Mouse (Mus musculus) megakaryocyte, adult 5-6 weeks (primary cell): ENCODE data around the gene Wsb1. TPM values are rescaled to one million over a fixed set of nuclear protein-coding genes. Genes with fewer than 3 reads are reported as not detected.

Source experiments
- ATAC-seq: 2 replicates; pipeline ENCODE4 v1.8.0; 2016; ENCODE audit warnings: mild to moderate bottlenecking, inconsistent platforms; ENCODE audit not compliant: poor library complexity, severe bottlenecking
- total RNA-seq, 2 experiments: library from RNA; stranded (forward) in 1 of 2; stranded (reverse) in 1 of 2; fragments of 153-499, 151-499 nt in 1 of 2; fragments of 221-1000, 200-1000 nt in 1 of 2; gene quantifications; 2 replicates each; pipeline versions ENCODE4 v1.2.3 to v1.2.4; 2015 to 2017

Gene Wsb1
- total RNA-seq, 2 experiments from 2014 or later, result 158 to 264 TPM

DNA sequence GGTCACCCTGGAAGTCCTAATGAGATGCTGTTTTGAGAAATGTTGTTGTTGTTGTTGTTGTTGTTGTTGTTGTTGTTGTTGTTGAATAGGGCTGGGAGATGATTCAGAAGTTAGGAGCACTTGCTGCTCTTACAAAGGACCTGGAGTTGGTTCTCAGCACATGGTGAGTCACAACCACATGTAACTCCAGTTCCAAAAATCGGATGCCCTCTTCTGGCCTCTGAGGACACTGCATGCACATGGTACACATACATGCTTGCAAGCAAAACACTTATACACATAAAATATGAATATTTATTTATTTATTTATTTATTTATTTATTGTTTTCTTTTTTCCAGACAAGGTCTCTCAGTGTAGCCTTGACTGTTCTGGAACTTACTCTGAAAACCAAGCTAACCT is 36.4 kb downstream of the Wsb1 start:
- ATAC-seq, result no peak

DNA sequence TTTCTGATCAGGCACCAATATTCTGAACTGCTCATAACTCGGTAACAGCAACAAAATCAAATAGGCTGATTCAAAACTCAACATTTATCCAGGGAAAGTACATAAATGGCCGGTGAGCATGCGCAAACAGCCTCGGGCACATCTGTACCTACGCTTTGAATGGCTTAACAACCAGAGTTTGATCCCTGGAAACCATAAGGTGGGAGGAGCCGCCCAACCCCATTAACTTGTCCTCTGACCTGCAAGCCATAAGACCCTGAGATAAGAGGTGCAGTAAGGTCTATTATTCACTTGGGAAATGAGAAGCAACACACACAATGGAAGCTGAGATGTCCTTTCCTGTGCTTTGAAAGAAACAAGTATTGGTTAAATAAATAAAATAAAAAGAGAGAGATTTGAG is 37.3 kb downstream of the Wsb1 start:
- no peak for ATAC-seq

DNA sequence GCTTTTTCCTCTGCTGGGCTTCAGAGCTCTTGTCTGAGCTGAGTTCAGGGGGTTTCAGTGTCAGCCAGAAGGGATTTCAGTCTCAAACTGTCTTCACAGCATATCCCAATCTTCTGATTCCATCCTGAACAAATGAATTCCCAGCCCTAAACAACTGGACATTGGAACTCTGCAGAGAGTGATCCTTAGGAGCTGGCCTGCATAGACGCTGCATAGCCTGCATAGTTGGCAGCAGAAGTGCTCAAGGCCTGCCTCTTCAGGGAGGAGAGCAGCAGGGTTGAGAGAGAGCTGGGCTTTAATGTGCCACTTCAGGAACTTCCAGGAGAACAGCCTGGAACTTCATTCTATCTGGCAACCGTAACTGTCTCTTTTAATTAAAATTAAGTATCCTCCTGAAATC is 38.9 kb downstream of the Wsb1 start:
- no peak for ATAC-seq

DNA sequence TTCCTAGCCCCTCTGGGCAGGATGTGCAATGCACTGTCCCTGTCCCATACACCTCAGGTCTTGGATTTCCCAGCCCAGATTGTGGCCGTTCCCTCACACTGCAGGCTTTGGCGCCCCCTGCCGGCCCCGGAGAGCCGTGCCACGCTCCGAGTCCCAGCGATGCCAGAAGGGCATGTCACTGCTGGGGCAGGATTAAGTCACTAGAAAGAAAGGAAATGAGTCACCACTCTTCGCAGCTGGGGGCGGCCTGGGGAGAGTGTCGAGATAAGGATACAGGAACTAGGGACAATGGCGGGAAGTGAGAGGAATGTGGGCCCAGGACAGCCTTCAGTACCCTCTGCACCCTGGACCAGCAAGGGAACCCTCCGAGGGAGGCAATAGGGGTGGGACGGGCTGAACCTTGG is 40.5 kb downstream of the Wsb1 start:
- ATAC-seq, result peak; percentile 99

DNA sequence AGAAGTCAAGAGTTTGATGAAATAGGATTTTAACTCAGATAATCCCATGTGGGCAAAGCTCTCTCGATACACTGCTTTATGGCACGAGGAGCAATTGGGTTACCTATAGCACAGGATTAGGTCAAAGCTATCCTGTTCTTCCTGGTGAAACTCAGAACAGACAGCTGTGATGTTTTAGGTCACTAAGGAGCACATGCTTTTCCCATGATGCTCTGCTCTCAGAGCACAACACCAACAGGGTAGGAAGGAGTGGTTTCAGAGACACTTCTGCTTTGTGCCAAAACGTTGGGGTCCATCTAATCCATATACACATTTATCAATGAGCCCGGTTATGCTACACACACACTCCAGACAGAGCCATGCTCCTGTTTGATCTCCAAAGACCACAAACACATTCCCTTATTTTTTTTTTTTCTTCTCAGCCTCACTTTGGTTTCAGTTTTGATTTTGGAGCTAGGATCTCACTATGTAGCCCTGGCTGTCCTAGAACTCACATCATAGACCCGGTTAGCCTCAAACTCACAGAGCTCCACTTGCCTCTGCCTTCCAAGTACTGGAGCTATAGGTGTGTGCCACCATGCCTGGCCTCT is 44.5 kb downstream of the Wsb1 start:
- ATAC-seq, result no peak

DNA sequence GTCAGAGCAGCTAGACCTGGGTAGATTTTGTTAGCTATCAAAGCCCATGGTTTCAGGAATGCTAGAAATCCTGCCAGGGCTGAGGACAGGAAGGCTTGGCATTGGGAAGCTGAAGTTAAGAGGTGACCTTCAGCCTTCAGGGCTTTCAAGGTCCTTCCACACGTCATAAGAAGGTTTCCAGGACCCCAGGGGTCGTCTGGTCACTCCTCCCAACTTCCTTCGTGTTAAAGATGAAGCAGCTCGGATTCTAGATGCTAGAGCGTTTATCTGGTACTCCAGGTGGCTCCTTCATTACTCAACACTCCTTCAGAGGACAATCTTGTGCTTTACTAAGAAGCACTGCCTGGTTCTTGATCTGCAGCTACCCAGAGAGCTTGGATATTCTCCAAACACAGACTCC is 45.4 kb downstream of the Wsb1 start:
- no peak for ATAC-seq

DNA sequence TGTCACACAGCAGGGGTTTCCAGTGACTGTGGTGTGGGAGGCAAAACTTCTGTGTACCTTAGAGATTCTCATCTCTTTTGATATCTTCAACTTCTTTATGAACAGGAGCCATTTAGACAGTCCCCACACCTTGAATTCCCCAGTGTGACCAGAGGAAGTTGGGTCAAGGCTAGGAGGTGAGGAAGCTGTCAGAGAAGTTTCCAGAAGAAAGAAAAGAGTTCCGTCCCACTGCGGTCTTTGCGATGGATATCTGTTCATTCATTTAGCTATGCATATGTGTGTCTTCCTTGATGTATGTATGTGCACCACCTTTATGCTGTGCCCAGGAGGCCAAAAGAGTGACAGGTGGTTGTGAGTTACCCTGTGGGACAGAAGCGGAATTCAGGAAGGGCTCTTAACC is 46.0 kb downstream of the Wsb1 start:
- ATAC-seq, result no peak

DNA sequence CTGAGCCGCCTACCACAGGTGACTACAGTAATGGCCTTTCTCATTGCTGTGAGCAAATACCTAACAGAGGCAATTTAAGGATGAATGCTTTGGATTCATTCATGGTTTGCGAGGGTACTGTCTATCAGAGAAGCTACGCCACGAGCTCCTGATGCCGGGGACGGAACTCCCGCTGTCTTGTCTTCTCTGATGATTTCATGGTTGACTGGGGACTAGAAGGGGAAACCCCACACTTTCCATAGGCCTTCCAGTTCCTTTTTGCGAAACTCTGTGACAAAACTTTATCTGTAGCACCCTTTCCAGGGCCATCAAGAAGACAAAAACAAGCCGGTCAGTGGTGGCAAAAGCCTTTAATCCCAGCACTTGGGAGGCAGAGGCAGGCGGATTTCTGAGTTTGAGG is 46.8 kb downstream of the Wsb1 start:
- peak; percentile 64 for ATAC-seq

DNA sequence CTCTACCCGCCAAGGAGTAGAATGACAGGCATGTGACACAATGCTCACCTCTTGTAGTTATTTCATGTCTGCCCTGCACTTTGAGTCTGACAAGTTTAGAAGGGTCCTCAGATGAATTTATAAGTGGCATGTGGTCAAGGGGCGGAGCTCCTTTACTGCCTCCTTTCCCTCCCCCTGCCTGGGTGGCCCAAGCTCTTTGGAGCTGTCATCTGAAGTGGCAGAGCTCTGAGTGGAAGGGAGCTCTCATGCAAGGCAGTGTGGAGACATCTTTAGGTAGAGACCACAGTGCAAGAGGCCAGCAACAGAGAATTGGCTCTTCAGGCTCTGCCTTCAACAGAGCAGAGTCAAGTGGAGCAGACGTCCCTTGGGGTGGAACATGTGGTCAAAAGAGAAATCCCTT is 50.0 kb downstream of the Wsb1 start:
- ATAC-seq, result no peak

DNA sequence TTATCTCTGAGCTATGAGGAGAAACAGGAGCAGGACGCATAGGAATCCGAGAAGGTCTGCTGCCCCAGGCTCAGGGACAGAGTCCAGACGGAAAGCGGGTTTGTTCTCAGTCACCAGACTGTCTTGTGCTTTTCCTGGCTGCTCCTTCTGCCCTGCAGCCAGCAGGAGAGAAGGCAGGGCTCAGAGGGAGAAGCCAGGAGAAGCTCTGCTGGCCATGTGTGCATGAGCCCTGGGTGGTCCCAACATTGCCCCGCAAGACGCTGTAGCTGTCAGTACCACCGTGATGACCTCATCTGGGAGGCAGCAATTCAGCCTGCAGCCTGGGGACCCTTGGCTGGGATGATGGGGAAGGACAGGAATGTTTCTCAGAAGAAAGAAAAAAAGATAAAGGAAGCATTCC is 54.0 kb downstream of the Wsb1 start:
- no peak for ATAC-seq

DNA sequence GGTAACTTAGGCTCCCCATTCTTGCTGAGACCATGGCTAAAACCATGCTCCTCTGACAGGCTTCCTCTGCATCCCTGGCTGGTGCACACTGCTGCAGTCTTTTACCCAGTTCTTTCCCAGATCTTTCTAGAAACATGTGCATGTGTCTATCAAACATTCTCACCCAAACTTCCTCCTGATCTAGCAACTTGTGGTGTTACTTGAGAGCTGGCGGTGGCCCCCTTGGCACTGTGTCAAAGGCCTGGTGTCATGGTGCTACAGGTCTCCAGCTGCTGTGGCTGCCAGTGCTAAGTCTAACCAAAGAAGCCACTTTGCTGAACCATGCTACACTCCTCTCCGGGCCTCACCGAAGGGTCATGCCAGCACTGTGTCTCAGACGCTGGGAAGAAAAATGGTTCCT is 55.9 kb downstream of the Wsb1 start:
- ATAC-seq, result no peak

DNA sequence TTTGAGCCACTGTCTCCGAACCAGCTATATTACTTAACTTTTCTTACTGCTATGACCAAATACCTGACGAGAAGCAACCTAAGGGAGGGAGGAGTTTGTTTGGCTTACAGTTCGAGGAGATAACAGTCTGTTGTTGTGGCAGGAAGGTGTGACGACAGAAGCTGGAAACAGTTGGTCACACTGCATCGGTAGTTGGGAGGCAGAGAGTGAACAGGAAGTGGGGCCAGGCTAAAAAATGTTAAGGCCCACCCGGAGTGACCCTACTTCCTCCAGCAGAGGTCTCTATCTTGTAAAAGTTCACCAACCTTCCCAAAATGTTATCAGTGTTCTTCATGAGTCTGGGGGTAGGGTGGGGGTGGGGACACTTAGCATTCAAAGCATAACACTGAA is 56.6 kb downstream of the Wsb1 start:
- ATAC-seq, result peak; percentile 27; the same call in 1 of the 2 replicates

DNA sequence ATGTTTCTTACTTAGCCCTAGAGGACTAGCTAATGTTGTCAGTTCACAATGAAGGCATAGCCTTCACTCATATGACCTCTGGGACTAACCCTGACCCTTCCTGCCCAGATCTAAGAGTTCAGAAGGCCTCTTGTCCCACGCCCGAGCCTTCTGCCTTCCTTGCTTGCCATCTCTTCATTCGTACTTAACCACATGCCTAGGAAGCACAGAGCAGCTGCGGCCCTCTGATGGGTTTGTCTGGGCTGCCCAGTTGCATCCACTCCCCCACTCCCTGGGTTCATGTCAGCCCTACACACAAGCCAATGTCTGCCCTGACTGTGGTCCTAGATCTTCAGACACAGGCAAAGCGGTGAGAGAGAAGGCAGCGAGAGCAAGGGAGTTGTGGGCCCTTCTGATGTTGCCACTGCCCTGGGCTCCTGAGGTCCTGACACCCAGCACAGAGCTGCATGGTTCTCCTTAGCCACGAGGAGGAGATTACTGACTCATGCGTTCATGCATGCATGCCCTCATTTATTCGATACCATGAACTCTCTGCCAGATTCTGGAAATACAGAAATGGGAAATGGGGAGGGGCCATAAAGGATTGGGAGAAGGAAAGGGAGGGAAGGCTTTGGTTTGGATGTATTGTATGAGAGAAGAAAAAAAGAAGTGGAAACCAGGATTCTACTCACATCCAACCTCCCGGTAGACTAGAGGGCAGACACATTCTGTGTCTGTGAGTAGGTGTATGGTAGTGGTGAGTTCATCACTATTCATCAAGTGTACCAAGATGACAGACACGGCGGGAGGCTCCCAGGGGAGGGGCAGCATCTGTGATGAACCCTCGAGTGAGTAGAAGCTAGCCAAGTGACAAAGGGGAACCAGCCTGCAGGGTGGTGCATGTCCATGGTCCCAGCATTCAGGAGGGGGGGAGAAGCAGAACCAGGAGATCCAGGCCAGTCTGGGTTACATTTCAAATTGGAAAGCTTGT is 57.3 kb downstream of the Wsb1 start:
- ATAC-seq, result peak; percentile 21; the same call in 1 of the 2 replicates

DNA sequence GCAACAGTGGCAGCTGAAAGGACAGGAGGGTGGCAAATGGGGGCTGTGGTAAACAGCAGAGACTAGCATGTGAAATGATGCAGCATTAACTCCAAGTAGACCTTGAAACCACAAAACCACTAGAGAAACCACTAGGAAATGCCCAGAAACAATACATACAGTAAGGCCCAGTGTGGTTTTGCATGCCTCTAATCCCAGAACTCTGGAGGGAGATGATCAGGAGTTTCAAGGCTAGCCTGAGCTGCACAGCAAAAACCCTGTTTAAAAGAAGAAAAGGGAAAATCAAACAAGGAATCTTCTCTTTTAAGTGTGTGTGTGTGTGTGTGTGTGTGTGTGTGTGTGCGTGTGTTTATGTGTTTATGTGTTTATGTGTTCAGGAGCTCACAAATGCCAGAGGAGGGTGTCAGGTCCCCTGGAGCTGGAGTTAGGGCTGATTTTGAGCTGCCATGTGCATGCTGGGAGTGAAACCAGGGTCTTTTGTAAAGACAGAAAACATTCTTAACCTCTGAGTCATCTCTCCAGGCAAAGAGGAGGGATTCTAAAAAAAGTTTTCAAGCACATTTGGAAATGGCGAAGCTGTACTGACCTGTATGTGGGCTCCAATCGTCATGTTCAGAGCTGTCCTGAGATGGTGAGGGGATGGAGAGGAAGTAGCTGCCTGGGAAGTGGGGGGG is 58.1 kb downstream of the Wsb1 start:
- no peak for ATAC-seq

DNA sequence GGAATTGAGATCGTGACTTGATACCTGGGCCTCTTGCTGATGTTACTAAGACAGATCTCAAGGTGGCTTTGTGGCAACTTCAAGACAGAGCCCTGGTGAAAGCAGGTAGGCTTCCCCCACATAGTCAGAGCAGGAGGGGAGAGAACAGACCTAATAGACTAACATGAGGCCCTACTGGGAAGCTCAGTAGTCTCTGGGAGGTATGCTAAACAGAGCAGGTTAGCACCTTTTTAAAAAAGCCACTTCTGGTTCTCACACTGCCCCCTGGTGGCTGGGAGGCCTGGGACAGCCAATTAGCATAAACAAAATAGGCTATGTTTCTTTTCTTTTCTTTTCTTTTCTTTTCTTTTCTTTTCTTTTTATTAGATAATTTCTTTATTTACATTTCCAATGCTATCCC is 62.3 kb downstream of the Wsb1 start:
- ATAC-seq, result peak; percentile 68

DNA sequence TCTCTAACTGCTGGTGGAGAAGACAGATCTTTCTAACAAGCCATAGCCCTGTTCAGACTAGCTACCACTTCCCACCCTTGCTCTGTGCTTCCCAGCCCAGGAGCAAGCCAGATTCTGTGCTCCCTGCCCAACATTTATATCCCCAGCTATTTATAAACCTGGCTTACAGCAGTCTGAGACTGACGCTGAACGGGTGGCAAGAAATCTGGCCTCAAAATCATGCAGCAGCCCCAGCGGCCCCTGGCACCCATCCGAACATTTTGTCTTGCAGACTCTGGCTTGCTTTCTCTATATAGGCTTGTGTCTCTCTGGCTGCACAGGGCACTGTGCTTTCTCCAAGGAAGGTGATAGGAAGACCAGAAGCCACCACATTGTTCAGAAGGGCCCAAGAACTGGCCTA is 63.3 kb downstream of the Wsb1 start:
- ATAC-seq, result no peak

DNA sequence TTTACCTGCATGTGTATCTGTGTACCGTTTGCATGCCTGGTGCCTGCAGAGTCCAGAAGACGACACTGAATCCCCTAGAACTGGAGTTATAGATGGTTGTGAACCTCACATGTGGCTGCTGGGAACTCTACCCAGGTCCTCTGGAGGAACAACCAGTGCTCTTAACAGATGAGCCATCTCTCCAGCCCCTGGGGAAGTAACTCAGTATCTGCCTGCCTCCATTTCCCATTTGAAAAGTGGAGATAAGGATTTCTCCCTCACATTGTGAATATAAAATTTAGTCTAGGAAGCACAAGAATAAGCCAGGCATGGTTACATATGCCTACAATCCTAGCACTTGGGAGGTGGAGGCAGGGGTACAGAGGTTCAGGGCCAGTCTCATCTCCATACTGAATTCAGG is 64.2 kb downstream of the Wsb1 start:
- no peak for ATAC-seq

Other genes starting within 250 kb of the Wsb1 start
- 6.4 and 6.8 TPM in 2 replicates for gene Ksr1, start 108.3 kb downstream of the Wsb1 start, total RNA-seq (2015)
- gene Ksr1, start 108.3 kb downstream of the Wsb1 start, total RNA-seq (2017), result 5.2 and 10.8 TPM in 2 replicates
- not detected in 2 replicates for gene Gm9964, start 42.2 kb upstream of the Wsb1 start, total RNA-seq (2015)
- not detected in 2 replicates for gene Gm9964, start 42.2 kb upstream of the Wsb1 start, total RNA-seq (2017)
- gene Nf1, start 85.0 kb upstream of the Wsb1 start, total RNA-seq (2015), result 16.5 and 18.7 TPM in 2 replicates
- 9.9 and 15.7 TPM in 2 replicates for gene Nf1, start 85.0 kb upstream of the Wsb1 start, total RNA-seq (2017)
- gene Omg, start 249.4 kb upstream of the Wsb1 start, total RNA-seq (2015), result 2.8 and 3.4 TPM in 2 replicates
- gene Omg, start 249.4 kb upstream of the Wsb1 start, total RNA-seq (2017), result 0.37 and 1.1 TPM in 2 replicates